Mouse (Mus musculus) effector memory CD4-positive, alpha-beta T cell, adult 5 months (primary cell): ENCODE measurements around the gene Snx29. TPM values are rescaled to one million over a fixed set of nuclear protein-coding genes. Genes with fewer than 3 reads are reported as not detected.

Experiments used
- polyA plus RNA-seq: library from polyadenylated mRNA; unstranded; fragments of 100-300 nt; shearing (Covaris generic); gene quantifications from one replicate; pipeline ENCODE4 v1.2.1, GENCODE M21; 2017

The Snx29 gene
- polyA plus RNA-seq: 21.4 TPM

DNA sequence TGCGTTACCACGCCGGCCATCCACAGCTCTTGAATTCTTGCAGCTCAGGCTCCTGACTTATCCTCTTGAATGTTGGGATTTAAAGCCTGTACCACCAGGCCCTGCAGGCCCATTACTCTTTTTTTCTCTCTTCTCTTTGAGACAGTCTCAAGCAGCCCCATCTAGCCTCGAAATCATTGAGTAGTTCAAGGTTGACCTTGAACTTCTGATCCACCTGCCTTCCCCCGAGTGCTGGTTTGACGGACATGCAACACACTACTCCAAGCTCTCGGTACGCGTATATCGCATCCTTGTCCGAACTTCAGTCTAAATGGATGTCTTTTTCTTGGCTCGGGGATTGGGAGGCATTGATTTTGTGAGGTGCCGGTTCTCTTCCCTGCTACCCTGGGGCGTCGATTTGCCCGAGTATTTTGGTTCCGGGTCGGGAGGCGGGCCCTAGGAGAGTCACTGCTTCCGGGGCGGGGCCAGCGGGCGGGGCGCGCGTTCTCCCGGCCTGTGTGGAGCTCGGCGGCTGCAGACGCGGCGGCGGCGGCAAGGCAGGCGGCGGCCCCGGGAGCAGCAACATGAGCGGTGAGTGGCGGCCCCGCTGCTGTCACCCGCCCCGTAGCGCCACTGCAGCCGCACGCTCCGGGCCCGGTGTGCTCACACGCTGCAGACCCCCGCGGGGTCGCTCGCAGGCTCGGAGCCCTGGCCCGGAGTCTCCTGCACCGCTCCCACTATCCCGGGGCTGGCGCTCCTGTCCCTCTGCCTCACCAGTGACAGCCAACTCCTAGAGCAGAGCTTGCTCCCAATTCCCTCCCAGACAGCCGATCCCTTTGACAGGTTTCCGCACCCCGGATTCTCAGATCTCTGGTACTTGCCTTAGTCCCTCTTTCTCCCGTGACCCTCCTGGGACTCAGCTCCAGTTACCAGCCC lies at the start of gene Snx29:
TSS of gene Snx29 (plus strand) at position 500 of the 915 bp plus-strand sequence.

GRCm38 (mm10) chr16:11313512-11313911 lies 9.2 kb upstream of the Snx29 start, which contains the start of gene Tnfrsf17:
TSS of gene Tnfrsf17 (plus strand) at chr16:11313812.

Other genes with a start within 250 kb of the Snx29 start
- 74.2 TPM for gene Txndc11, start 188.3 kb upstream of the Snx29 start, polyA plus RNA-seq
- 343 TPM for gene Zc3h7a, start 146.5 kb upstream of the Snx29 start, polyA plus RNA-seq
- 161 TPM for gene Rsl1d1, start 119.6 kb upstream of the Snx29 start, polyA plus RNA-seq
- gene Gspt1, start 68.6 kb upstream of the Snx29 start, polyA plus RNA-seq: 83.3 TPM
- gene Tnfrsf17, start 9.1 kb upstream of the Snx29 start, polyA plus RNA-seq: not detected